Mouse (Mus musculus) hindbrain, embryonic 13.5 days (tissue): ENCODE data around the gene Lrrtm3. TPM values are rescaled to one million over a fixed set of nuclear protein-coding genes. Genes with fewer than 3 reads are reported as not detected.

ENCODE experiments used
- ATAC-seq: fragments of 200-750 bp; cut with Nextera tagmentation; 2 replicates; pipeline ENCODE4 v1.8.0; 2017; ENCODE audit warnings: moderate TSS enrichment; ENCODE audit not compliant: low FRiP score
- H3K27ac ChIP-seq: fragments of 300-500 bp; sonication (generic); 2 replicates; pipeline ENCODE4 v1.5.1; 2015; ENCODE audit warnings: inconsistent platforms, mild to moderate bottlenecking, moderate library complexity
- H3K27me3 ChIP-seq: fragments of 300-500 bp; sonication (generic); 2 replicates; pipeline ENCODE4 v1.6.1; 2015; ENCODE audit warnings: mild to moderate bottlenecking, inconsistent platforms
- H3K36me3 ChIP-seq: fragments of 300-500 bp; sonication (generic); 2 replicates; pipeline ENCODE4 v1.6.1; 2015; ENCODE audit warnings: mild to moderate bottlenecking, inconsistent platforms
- H3K4me1 ChIP-seq: fragments of 300-500 bp; sonication (generic); replicated peaks from 2 replicates; pipeline ENCODE4 v1.6.1; 2015; ENCODE audit warnings: inconsistent platforms
- H3K4me2 ChIP-seq: fragments of 300-500 bp; sonication (generic); 2 replicates; pipeline ENCODE4 v1.6.1; 2015; ENCODE audit warnings: inconsistent platforms, mild to moderate bottlenecking, moderate library complexity
- H3K4me3 ChIP-seq: fragments of 300-500 bp; sonication (generic); 2 replicates; pipeline ENCODE4 v1.5.1; 2015; ENCODE audit warnings: mild to moderate bottlenecking, inconsistent platforms
- H3K9ac ChIP-seq: fragments of 300-500 bp; sonication (generic); 2 replicates; pipeline ENCODE4 v1.6.1; 2015; ENCODE audit warnings: mild to moderate bottlenecking, inconsistent platforms
- H3K9me3 ChIP-seq: fragments of 300-500 bp; sonication (generic); 2 replicates; pipeline ENCODE4 v1.6.1; 2016; ENCODE audit warnings: inconsistent platforms
- WGBS: fragments of 180-500 bp; shearing (Covaris S2); methylation state at CpG from one replicate; pipeline ENCODE4 v1.1.7; 2015; 5-methylcytosine and 5-hydroxymethylcytosine counted together
- polyA plus RNA-seq: library from polyadenylated mRNA; unstranded; fragments of >200 nt; fragmentation: Nextera tagmentation; extraction: Ambion mirVana; gene quantifications from 2 replicates; pipeline ENCODE4 v1.2.1, GENCODE M21; 2015

Lrrtm3 gene
- polyA plus RNA-seq, 1 experiment from 2014 or later: 27.7 TPM

- 0 out of 2 replicates have a peak, but pooled peaks cover 5% of the 10 kb centered on the region for H3K27me3 ChIP-seq
- no peak overlapping the region for H3K4me3 ChIP-seq
- WGBS: 48% methylated on average over 8 of the region's 8 CpGs
- no peaks in the 10 kb centered on the region for H3K9me3 ChIP-seq
- no peak overlapping the region for H3K27ac ChIP-seq
- no peak overlapping the region for H3K4me2 ChIP-seq
- peaks cover 17% of the 10 kb centered on the region for H3K4me1 ChIP-seq
- ATAC-seq: no peak
- no peaks in the 10 kb centered on the region for H3K36me3 ChIP-seq
- H3K9ac ChIP-seq: no peak overlapping the region
Measured at GRCm38 (mm10) chr10:63950867-63951266, 139.2 kb downstream of the Lrrtm3 start.

GRCm38 (mm10) chr10:63947266-63947665 is 142.8 kb downstream of the Lrrtm3 start:
- no peak for ATAC-seq
- Histone ChIP-seq H3K4me3 (no peak overlapping the region), H3K27me3 (0 out of 2 replicates have a peak, but pooled peaks cover 5% of the 10 kb centered on the region), H3K9me3 (no peaks in the 10 kb centered on the region), H3K4me1 (peaks cover 15% of the 10 kb centered on the region; the same call in 1 of the 2 replicates), H3K36me3 (no peaks in the 10 kb centered on the region), H3K27ac (no peak overlapping the region), H3K4me2 (no peak overlapping the region), H3K9ac (no peak overlapping the region)
- WGBS: 72% methylated on average over 4 of the region's 4 CpGs

- Histone ChIP-seq H3K36me3 (no peaks in the 10 kb centered on the region), H3K4me2 (no peak overlapping the region), H3K4me1 (peaks cover 13% of the 10 kb centered on the region; the same call in 1 of the 2 replicates), H3K9ac (no peak overlapping the region), H3K27me3 (0 out of 2 replicates have a peak, but pooled peaks cover 5% of the 10 kb centered on the region), H3K9me3 (no peaks in the 10 kb centered on the region), H3K27ac (no peak overlapping the region), H3K4me3 (no peak overlapping the region)
- ATAC-seq: no peak
- 31% methylated on average over 3 of the region's 3 CpGs for WGBS
Measured at GRCm38 (mm10) chr10:63945534-63945933, 144.5 kb downstream of the Lrrtm3 start.

GRCm38 (mm10) chr10:63933946-63934345 is 156.1 kb downstream of the Lrrtm3 start:
- H3K4me2 ChIP-seq: no peak overlapping the region
- ATAC-seq: no peak
- H3K27ac ChIP-seq: no peak overlapping the region
- H3K9ac ChIP-seq: no peak overlapping the region
- no peaks in the 10 kb centered on the region for H3K4me1 ChIP-seq
- no peaks in the 10 kb centered on the region for H3K9me3 ChIP-seq
- no peak overlapping the region for H3K4me3 ChIP-seq
- H3K27me3 ChIP-seq: no peaks in the 10 kb centered on the region
- H3K36me3 ChIP-seq: no peaks in the 10 kb centered on the region
- WGBS: 69% methylated on average over 5 of the region's 5 CpGs

GRCm38 (mm10) chr10:63927334-63927733 is 162.7 kb downstream of the Lrrtm3 start, which contains the start of gene Gm10118:
Gm10118 (minus strand) TSS chr10:63927434.
- H3K9me3 ChIP-seq: no peaks in the 10 kb centered on the region
- no peak for ATAC-seq
- H3K4me1 ChIP-seq: no peaks in the 10 kb centered on the region
- H3K36me3 ChIP-seq: no peaks in the 10 kb centered on the region
- no peaks in the 10 kb centered on the region for H3K27me3 ChIP-seq
- no peak within 1 kb of the TSS for H3K9ac ChIP-seq
- no peak within 1 kb of the TSS for H3K4me3 ChIP-seq
- no peak within 1 kb of the TSS for H3K4me2 ChIP-seq
- no peak within 1 kb of the TSS for H3K27ac ChIP-seq

GRCm38 (mm10) chr10:63908878-63909277 is 181.2 kb downstream of the Lrrtm3 start:
- Histone ChIP-seq H3K4me2 (no peak overlapping the region), H3K36me3 (no peaks in the 10 kb centered on the region), H3K4me1 (no peaks in the 10 kb centered on the region), H3K9me3 (no peaks in the 10 kb centered on the region), H3K27me3 (no peaks in the 10 kb centered on the region), H3K9ac (no peak overlapping the region), H3K27ac (no peak overlapping the region), H3K4me3 (no peak overlapping the region)
- no peak for ATAC-seq

- H3K4me2 ChIP-seq: no peak overlapping the region
- H3K27ac ChIP-seq: no peak overlapping the region
- H3K36me3 ChIP-seq: no peaks in the 10 kb centered on the region
- no peak overlapping the region for H3K4me3 ChIP-seq
- ATAC-seq: no peak
- H3K9ac ChIP-seq: no peak overlapping the region
- H3K9me3 ChIP-seq: no peaks in the 10 kb centered on the region
- no peaks in the 10 kb centered on the region for H3K4me1 ChIP-seq
- H3K27me3 ChIP-seq: no peaks in the 10 kb centered on the region
Measured at GRCm38 (mm10) chr10:63899891-63900290, 190.2 kb downstream of the Lrrtm3 start.

GRCm38 (mm10) chr10:63894612-63895011 is 195.5 kb downstream of the Lrrtm3 start:
- no peaks in the 10 kb centered on the region for H3K4me1 ChIP-seq
- WGBS: 91% methylated on average over 5 of the region's 5 CpGs
- no peak overlapping the region for H3K4me2 ChIP-seq
- H3K27ac ChIP-seq: no peak overlapping the region
- H3K9ac ChIP-seq: no peak overlapping the region
- no peaks in the 10 kb centered on the region for H3K27me3 ChIP-seq
- no peaks in the 10 kb centered on the region for H3K36me3 ChIP-seq
- H3K9me3 ChIP-seq: no peaks in the 10 kb centered on the region
- H3K4me3 ChIP-seq: no peak overlapping the region
- ATAC-seq: no peak

- no peak overlapping the region for H3K9ac ChIP-seq
- no peak for ATAC-seq
- no peak overlapping the region for H3K27ac ChIP-seq
- no peak overlapping the region for H3K4me2 ChIP-seq
- H3K4me1 ChIP-seq: no peaks in the 10 kb centered on the region
- H3K4me3 ChIP-seq: no peak overlapping the region
- WGBS: 87% methylated on average over 23 of the region's 23 CpGs
- no peaks in the 10 kb centered on the region for H3K27me3 ChIP-seq
- H3K36me3 ChIP-seq: no peaks in the 10 kb centered on the region
- H3K9me3 ChIP-seq: no peaks in the 10 kb centered on the region
Measured at GRCm38 (mm10) chr10:63886449-63887088, 203.5 kb downstream of the Lrrtm3 start.

GRCm38 (mm10) chr10:63880462-63880903 is 209.6 kb downstream of the Lrrtm3 start:
- Histone ChIP-seq H3K4me1 (no peaks in the 10 kb centered on the region), H3K9me3 (no peaks in the 10 kb centered on the region), H3K27ac (no peak overlapping the region), H3K9ac (no peak overlapping the region), H3K4me3 (no peak overlapping the region), H3K4me2 (no peak overlapping the region), H3K36me3 (no peaks in the 10 kb centered on the region), H3K27me3 (no peaks in the 10 kb centered on the region)
- 56% methylated on average over 5 of the region's 5 CpGs for WGBS
- no peak for ATAC-seq

Other genes with a start within 250 kb of the Lrrtm3 start
- 0.62 and 1.0 TPM in 2 replicates for gene Gm10118, start 162.8 kb downstream of the Lrrtm3 start, polyA plus RNA-seq